Mouse (Mus musculus): ENCODE measurements around the gene Ablim2.

The Ablim2 gene

DNA sequence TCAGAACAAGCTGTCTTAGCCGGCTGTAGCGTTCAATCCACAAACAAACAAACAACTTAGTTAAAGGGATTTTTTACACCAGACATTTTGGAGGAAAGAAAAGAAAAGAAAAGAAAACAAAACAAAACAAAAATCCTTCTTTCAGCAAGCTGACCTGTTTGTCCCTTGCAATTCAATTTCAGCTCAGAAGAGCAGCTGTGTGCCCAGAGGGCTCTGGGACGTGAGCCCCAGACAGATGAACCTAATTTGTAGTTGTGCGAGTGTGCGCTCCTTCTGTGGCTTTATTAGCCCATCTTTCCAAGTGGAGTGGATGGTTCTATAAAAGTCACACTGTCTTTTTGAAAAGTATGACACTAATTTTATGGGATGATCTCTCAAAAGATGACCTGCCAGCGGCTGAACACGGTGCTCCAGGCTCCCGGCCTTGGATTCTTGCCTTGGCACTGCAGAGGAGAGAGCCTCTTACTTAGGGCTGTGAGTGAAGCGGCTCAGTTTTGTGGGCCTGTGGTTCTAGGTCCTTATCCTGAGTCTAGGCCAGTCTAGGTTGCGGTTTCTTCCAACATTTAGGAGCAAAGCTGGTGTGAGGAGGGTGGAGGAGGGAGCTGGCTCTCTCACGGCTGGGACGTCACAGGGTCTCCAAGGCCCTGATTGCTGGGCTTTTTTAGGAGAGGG, 158.1 kb downstream of the Ablim2 start:
- DNase-seq (ENCODE audit: low read depth), result no peak

DNA sequence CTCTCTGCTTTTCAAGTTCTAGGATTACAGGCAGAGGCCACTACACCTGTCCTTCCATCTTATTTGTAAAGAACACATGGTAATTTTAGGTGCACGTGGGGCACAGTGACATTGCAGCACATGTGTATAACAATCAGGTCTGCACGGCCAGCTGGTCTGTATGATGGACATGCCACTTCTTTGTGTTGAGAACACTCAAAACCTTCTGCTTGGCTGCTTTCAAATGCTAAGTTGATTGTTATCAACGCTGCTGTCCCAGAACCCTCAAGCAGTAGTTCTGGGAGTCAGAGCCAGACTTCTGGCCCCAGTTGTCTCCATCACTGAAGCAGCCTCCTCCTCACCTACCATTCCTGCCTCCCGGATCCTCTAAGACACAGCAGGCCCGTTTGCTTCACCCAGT, 159.0 kb downstream of the Ablim2 start:
- DNase-seq (ENCODE audit: low read depth), result no peak

DNA sequence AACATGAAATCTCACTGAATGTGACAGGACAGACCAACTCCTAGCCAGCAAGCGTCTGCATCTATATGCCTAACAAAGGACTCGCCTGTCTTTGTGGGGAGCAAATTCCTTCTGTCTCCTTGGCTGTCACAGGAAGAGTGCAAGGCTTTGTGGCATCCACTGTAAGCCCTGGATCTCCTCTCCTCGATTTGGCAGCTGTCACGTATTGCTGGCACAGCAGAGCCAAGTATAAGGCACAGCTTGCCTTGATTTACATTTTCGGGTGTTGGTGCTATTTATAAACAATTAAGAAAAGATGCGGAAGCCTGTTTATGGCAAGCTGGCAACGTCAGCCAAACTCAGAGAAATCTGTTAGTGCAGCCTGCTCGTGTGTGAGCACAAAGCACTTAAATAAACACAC, 160.7 kb downstream of the Ablim2 start:
- no peak for DNase-seq (ENCODE audit: low read depth)

DNA sequence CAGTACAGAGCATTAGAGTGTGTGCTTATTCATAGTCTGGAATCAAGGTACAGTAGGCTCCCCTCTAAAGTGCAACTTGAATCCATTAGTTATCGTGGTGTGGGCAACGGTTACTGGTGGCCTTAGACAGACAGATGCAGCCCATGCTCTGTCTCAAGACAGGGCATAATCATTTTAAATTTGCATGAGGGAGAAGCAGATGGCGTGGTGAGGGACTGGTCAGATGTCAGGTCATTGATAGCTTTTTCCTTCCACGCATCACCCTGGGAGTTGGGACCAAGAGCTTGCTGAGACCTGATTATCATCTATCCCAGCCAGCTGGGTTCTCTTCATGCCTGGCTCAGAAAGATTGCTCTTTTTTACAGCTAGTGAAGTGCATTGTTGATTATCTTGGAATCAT, 162.4 kb downstream of the Ablim2 start:
- DNase-seq (ENCODE audit: low read depth), result no peak

DNA sequence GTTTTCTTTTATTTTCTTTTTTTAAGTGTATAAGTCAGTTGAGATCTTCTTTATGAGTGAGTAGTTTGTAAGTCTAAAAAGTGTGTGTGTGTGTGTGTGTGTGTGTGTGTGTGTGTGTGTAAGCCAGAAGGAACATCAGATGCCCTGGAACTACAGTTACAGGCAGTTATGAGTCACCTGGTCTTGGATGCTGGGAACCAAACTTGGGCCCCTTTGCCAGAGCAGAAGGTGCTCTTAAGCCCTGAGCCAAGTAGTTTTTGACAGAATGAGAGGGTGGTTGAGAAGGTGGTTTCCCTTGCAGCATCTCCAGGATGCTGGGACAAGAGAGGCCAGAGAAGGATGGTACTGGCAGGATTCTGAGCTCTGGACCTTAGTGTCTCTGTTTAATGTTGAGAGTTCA, 162.9 kb downstream of the Ablim2 start:
- peak; percentile 38 for DNase-seq (ENCODE audit: low read depth)

DNA sequence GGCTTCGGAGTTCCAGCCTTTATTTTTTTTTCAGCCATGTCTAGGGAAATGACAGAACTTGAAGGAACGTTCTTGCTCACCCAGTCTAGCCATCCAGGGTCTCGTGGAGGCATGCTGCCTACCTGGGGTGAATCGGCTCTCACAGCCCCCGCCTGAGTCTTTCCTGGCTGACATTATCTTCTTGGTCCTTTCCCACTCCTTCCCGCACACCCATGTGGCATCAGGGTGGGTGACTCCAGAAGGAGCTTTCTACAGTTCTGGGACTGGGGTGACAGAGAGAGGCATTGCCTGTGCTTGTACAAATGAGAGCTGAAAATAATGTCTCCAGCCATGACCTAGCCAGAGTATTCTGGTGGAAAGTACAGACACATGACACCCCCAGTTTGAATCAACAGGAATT, 163.5 kb downstream of the Ablim2 start:
- no peak for DNase-seq (ENCODE audit: low read depth)

DNA sequence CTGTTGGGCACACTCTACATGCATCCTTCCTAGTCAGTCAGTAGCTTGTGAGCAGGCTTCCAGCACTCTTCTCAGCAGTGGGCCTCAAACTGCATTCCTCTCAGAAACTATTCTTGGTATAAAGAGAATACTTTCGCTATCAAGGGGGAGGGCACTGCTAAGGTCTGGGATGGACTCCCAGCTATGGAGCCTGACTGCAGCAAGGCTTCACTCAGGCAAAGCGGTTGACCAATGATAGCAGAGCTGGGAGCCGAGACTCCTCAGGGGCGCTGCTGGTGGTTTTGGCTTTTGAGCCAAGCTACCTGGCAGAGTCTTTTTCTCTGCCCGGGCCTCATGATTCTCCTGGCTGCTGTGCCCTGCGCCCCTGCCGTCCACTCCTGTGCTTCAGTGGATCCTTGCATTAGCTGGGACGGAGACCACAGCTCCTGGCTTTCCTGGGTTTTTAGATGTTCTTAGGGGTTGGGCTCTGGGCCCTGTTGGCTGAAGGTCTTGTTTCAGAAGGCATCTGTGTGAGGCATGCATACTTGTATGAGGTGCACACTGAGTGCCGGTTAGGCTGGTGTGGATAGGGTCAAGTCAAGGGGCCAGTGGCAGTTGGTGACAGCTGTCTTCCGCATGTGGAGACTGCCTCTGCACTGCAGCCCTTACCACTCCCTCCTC, 164.0 kb downstream of the Ablim2 start:
- DNase-seq (ENCODE audit: low read depth), result peak; percentile 74

DNA sequence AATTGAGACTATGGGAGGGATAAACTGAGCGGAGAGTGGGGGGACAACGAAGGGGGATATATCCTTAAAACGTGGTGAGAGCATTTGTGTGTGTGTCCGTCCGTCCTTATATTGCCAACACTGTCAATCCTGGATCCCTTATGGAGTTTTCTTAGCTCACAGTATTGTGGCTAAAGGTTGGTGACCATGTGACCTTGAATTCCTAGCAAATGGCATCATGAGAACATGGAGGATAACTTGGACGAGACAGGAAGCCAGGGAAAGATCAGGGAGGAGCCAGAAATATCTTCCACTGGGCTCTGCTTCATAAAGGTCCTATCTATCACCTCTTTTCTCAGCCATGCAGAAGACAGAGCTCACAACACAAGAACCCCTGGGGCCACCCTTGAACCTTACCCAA, 165.8 kb downstream of the Ablim2 start:
- peak; percentile 45 for DNase-seq (ENCODE audit: low read depth)

DNA sequence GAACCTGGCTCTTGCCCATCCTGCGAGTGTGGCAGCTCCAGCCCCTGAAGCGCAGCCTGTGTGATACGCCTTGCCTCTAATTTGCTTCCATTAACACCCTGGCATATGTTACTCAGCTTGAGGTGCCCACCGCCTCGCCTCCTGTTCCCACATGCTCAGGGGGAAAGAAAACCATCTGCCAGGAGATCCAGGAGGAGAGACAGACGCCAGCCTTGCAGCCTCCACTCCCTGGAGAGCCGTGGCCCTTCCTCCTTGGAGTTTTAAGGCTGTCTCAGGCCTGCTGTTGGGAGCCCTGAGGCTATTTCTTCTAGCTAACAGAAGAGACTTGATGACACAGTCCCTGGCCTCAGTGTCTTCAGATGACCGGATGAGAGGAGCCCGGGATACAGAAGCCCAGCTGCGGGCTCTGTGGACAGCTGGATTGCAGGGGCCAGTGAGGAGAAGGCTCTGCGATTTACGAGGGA, 167.5 kb downstream of the Ablim2 start:
- no peak for DNase-seq (ENCODE audit: low read depth)

DNA sequence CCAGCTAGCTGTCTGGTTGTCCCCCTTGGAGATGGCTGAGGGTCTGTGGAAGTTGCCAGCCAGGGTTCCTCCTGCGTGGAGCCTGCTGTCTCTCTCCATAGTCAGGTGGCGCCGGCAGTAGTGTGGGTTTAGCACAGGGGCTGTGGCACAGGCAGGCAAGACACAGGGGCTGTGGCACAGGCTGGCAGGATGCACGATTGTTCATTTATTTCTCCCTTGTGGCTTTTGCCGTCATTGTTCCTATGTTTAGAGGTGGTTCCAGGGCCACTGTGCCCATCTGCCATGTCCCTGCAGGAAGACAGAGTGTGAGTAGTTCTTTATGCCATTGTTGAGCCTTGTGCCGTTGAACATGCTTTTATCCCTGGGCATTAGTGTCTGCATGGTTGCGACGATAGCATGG, 168.8 kb downstream of the Ablim2 start:
- no peak for DNase-seq (ENCODE audit: low read depth)

DNA sequence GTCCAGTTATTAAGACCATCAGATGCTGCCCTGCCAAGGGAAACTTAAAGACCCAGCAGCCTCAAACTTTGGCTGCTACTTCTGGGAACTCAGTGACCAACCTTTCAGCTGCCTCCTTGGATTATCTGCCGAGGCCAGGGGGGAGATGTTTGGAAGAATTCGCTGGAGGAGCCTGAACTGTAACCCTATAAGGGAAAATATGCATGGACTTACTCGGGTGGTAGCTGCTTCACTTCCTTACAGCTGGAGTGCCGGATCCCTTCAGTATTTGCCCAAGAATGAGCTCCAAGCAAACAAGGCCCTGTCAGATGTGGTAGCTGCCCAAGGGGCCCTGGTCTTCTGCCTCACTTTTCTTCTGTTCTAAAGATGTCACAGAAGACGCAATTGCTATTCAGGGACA, 173.6 kb downstream of the Ablim2 start:
- DNase-seq (ENCODE audit: low read depth), result no peak

DNA sequence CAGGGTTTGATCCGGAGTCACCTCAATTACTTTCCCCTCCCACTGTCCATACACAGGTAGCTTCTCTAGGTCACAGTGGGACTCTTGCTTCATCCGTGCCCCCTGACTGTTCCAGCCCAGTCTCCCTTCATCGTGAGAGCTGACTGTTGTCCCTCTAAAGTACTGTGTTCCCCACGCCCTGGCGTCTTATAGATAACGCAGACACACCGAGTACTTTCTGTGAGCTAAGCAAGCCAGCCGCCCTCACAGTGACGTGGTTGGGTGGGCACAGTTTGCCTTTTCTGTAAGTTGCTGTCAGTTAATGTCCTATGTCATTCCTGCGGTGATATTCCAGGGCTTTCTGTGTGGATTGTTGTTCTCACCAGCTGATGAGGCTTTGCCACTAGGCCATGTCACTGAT, 175.4 kb downstream of the Ablim2 start:
- DNase-seq (ENCODE audit: low read depth), result no peak
